Mouse (Mus musculus) testis, adult 2 months (tissue): ENCODE measurements at regions not wholly inside any gene's neighbourhood (a gene's known extent, or its start where the extent isn't known, plus 50 kb on each side); places are given as distances from the start of the nearest gene placed in this dataset.

Source experiments
- CTCF ChIP-seq: fragments of 200-500 bp; IDR thresholded peaks from 2 replicates; pipeline ENCODE4 v1.5.1; 2012; ENCODE audit warnings: low read depth, mild to moderate bottlenecking, inconsistent platforms, low read length, moderate library complexity; ENCODE audit not compliant: control insufficient read depth, insufficient read depth, insufficient replicate concordance
- POLR2A ChIP-seq: fragments of 200-500 bp; IDR thresholded peaks from 2 replicates; pipeline ENCODE4 v1.6.1; 2012; ENCODE audit warnings: low read depth, mild to moderate bottlenecking, inconsistent platforms, low read length, moderate library complexity; ENCODE audit not compliant: control insufficient read depth

- no peak for TF ChIP-seq POLR2A
- no peak for TF ChIP-seq CTCF
These were observed 99.0 kb upstream of the Ptch1 start for GRCm38 (mm10) chr13:63672425-63672824.
